Mouse (Mus musculus): ENCODE measurements around the gene Ccdc120.
"Not testable (repeated sequence)": the region's sequence is repeated elsewhere in the genome, so short reads cannot be mapped to it uniquely, and the experiment has no call there.

The Ccdc120 gene

GRCm38 (mm10) chrX:7713764-7714134, 37.0 kb downstream of the Ccdc120 start:
- in situ Hi-C loops (cut with MboI; ENCODE audit: low sequenced_read_pairs), result not testable (repeated sequence)

GRCm38 (mm10) chrX:7696954-7697381, 53.7 kb downstream of the Ccdc120 start, which contains the start of gene Gpkow:
Gene Gpkow (plus strand): TSS chrX:7697131.
- in situ Hi-C loops (cut with MboI; ENCODE audit: low sequenced_read_pairs), result loop anchor here (25.0 kb wide), 1 partner anchor 235 kb away; no protein-coding TSS in a partner anchor

- in situ Hi-C loops (cut with MboI; ENCODE audit: low sequenced_read_pairs), result loop anchor here (25.0 kb wide), 1 partner anchor 234 kb away; no protein-coding TSS in a partner anchor
Observed at GRCm38 (mm10) chrX:7696520-7696919, 54.2 kb downstream of the Ccdc120 start.

- in situ Hi-C loops (cut with MboI; ENCODE audit: low sequenced_read_pairs), result loop anchor here (25.0 kb wide), 1 partner anchor 231 kb away; no protein-coding TSS in a partner anchor
Observed at GRCm38 (mm10) chrX:7692862-7693261, 57.8 kb downstream of the Ccdc120 start.

GRCm38 (mm10) chrX:7690486-7690885, 60.2 kb downstream of the Ccdc120 start:
- in situ Hi-C loops (cut with MboI; ENCODE audit: low sequenced_read_pairs), result loop anchor here (25.0 kb wide), 1 partner anchor 228 kb away; no protein-coding TSS in a partner anchor

GRCm38 (mm10) chrX:7688321-7688720, 62.4 kb downstream of the Ccdc120 start:
- in situ Hi-C loops (cut with MboI; ENCODE audit: low sequenced_read_pairs), result loop anchor here (25.0 kb wide), 1 partner anchor 226 kb away; no protein-coding TSS in a partner anchor
